ENCODE assay signal across 8 mouse cellular contexts in the genomic region with DNA sequence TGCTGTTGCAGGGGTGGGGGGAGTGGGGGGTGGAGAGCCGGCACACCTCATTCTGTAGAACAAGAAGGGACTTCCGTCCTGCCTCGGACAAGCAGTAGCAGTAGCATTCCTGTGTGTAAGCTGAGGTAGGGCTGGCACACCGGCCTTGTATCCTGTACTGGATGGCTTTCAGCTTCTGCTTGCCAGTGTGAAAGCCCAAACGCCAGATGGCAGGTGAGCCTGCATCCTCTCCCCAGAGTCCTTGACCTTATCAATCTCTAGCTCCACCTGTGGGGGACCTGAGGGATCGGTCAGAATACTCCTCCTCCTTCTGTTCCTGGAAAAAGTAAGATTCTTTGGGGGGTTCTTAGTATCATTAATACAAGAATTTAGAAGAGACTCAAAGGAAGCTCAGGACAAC. TPM values are rescaled to one million over a fixed set of nuclear protein-coding genes. Genes with fewer than 3 reads are reported as not detected.
DNase-seq lines count a peak whose midpoint lies in the region; ATAC-seq and TF ChIP-seq lines count a peak whose summit lies in the region.

No protein-coding gene starts in this region.

- no peak for ATAC-seq in hindbrain, embryonic 15.5 days (ENCODE audit: low FRiP score, low read depth)
- ATAC-seq in liver, embryonic 16.5 days (ENCODE audit: low read depth) = no peak

- no peak for TF ChIP-seq POLR2A in lung, adult 2 months (IDR thresholded peaks at IDR 0.05; ENCODE audit: borderline replicate concordance, extremely low read depth, low read depth, low read length)

- peak overlapping the region; percentile 87 for H3K4me2 ChIP-seq in hindbrain, embryonic 15.5 days
- H3K4me2 ChIP-seq in liver, embryonic 16.5 days (ENCODE audit: low read depth, low read length) = peak overlapping the region; percentile 99

- 47% methylated on average over 6 of the region's 6 CpGs for WGBS in lung, adult 2 months
- 73% methylated on average over 6 of the region's 6 CpGs for WGBS in hindbrain, embryonic 15.5 days
- 68% methylated on average over 6 of the region's 6 CpGs for WGBS in liver, embryonic 16.5 days (ENCODE audit: insufficient replicate concordance)

- no peaks in the 10 kb centered on the region for H3K27me3 ChIP-seq in hindbrain, embryonic 15.5 days
- H3K27me3 ChIP-seq in liver, embryonic 16.5 days (ENCODE audit: control insufficient read depth, insufficient read depth, low read depth, low read length) = no peaks in the 10 kb centered on the region

- H3K4me3 ChIP-seq in lung, adult 2 months (replicated peaks; ENCODE audit: extremely low read depth, low read depth, low read length) = no peak overlapping the region
- H3K4me3 ChIP-seq in hindbrain, embryonic 15.5 days = peak overlapping the region; percentile 85
- H3K4me3 ChIP-seq in liver, embryonic 16.5 days (ENCODE audit: low read depth, low read length) = peak overlapping the region; percentile 89; the same call in 1 of the 2 replicates

- peaks cover 9% of the 10 kb centered on the region for H3K4me1 ChIP-seq in lung, adult 2 months (ENCODE audit: control insufficient read depth, insufficient read depth, low read length)
- peaks cover 26% of the 10 kb centered on the region for H3K4me1 ChIP-seq in hindbrain, embryonic 15.5 days (replicated peaks)
- H3K4me1 ChIP-seq in liver, embryonic 16.5 days (ENCODE audit: control insufficient read depth, low read depth, low read length) = peaks cover 16% of the 10 kb centered on the region

- DNase-seq in lung, adult 2 months = no peak
- no peak for DNase-seq in lung, postnatal 14 days
- peak; percentile 87 for DNase-seq in cerebellum, adult 9-11 months
- DNase-seq in thymus, postnatal 10 days (ENCODE audit: low spot score in 2 of 2) = peak; percentile 13 to 20
- DNase-seq in layer of hippocampus, adult 18-20 months (ENCODE audit: low spot score in 2 of 2) = no peak
- DNase-seq in ovary, postnatal 36 days (ENCODE audit: low spot score) = no peak

- H3K27ac ChIP-seq in hindbrain, embryonic 15.5 days (replicated peaks) = no peak overlapping the region
- no peak overlapping the region for H3K27ac ChIP-seq in liver, embryonic 16.5 days (ENCODE audit: low read length)

- no peaks in the 10 kb centered on the region for H3K9me3 ChIP-seq in hindbrain, embryonic 15.5 days
- no peaks in the 10 kb centered on the region for H3K9me3 ChIP-seq in liver, embryonic 16.5 days (replicated peaks; ENCODE audit: control insufficient read depth, low read length)

- peak; percentile 42; the same call in 1 of the 2 replicates for TF ChIP-seq CTCF in lung, adult 2 months (IDR thresholded peaks at IDR 0.05; ENCODE audit: insufficient read depth, low read length)

- H3K9ac ChIP-seq in hindbrain, embryonic 15.5 days = no peak overlapping the region
- no peak overlapping the region for H3K9ac ChIP-seq in liver, embryonic 16.5 days (ENCODE audit: low read depth, low read length)

- peaks cover 6% of the 10 kb centered on the region; the same call in 1 of the 2 replicates for H3K36me3 ChIP-seq in hindbrain, embryonic 15.5 days
- no peaks in the 10 kb centered on the region for H3K36me3 ChIP-seq in liver, embryonic 16.5 days (ENCODE audit: control insufficient read depth, insufficient read depth)

RNA-seq across cellular contexts. Expression of a gene that starts 1.3 kb away (rescaled TPM):
- 25.6 and 36.4 TPM in 2 replicates for polyA plus RNA-seq in lung, adult 2 months (2012; rRNA removed)
- polyA plus RNA-seq in hindbrain, embryonic 15.5 days (2015; fragmentation: Nextera tagmentation; extraction: Ambion mirVana) = 41.1 and 41.7 TPM in 2 replicates
- 8.4 and 9.0 TPM in 2 replicates for polyA plus RNA-seq in liver, embryonic 16.5 days (2015; fragmentation: Nextera tagmentation; extraction: Ambion mirVana)
- total RNA-seq in layer of hippocampus, adult 18-20 months (2021) = 10 to 100 TPM; 30.2 to 32.2 TPM

RNA-seq across cellular contexts. Expression of a gene that starts 34.6 kb away (rescaled TPM):
- 0.50 and 3.1 TPM in 2 replicates for polyA plus RNA-seq in lung, adult 2 months (2012; rRNA removed)
- 1.6 and 2.0 TPM in 2 replicates for polyA plus RNA-seq in hindbrain, embryonic 15.5 days (2015; fragmentation: Nextera tagmentation; extraction: Ambion mirVana)
- 0.09 and 0.12 TPM in 2 replicates for polyA plus RNA-seq in liver, embryonic 16.5 days (2015; fragmentation: Nextera tagmentation; extraction: Ambion mirVana)
- total RNA-seq in layer of hippocampus, adult 18-20 months (2021) = 1 to 10 TPM; 2.3 to 2.9 TPM

RNA-seq across cellular contexts. Expression of a gene that starts 44.5 kb away (rescaled TPM):
- polyA plus RNA-seq in lung, adult 2 months (2012; rRNA removed) = 94.3 and 142 TPM in 2 replicates
- 148 and 158 TPM in 2 replicates for polyA plus RNA-seq in hindbrain, embryonic 15.5 days (2015; fragmentation: Nextera tagmentation; extraction: Ambion mirVana)
- polyA plus RNA-seq in liver, embryonic 16.5 days (2015; fragmentation: Nextera tagmentation; extraction: Ambion mirVana) = 6.7 and 7.3 TPM in 2 replicates
- total RNA-seq in layer of hippocampus, adult 18-20 months (2021) = 10 to 100 TPM; 90.1 to 97.5 TPM

RNA-seq across cellular contexts. Expression of a gene that starts 51.2 kb away (rescaled TPM):
- 2.3 and 2.7 TPM in 2 replicates for polyA plus RNA-seq in lung, adult 2 months (2012; rRNA removed)
- 9.3 and 9.8 TPM in 2 replicates for polyA plus RNA-seq in hindbrain, embryonic 15.5 days (2015; fragmentation: Nextera tagmentation; extraction: Ambion mirVana)
- 0.96 and 1.0 TPM in 2 replicates for polyA plus RNA-seq in liver, embryonic 16.5 days (2015; fragmentation: Nextera tagmentation; extraction: Ambion mirVana)
- 10 to 100 TPM; 79.2 to 82.5 TPM for total RNA-seq in layer of hippocampus, adult 18-20 months (2021)

Comparison
In these comparisons a context has a peak if more than half of its experiments do, and no peak if none do; other contexts are left out.
1. DNase-seq: peak in cerebellum, adult 9-11 months (single experiment) and thymus, postnatal 10 days (2 of 2); none in lung, adult 2 months (single experiment), lung, postnatal 14 days (single experiment), layer of hippocampus, adult 18-20 months (0 of 2) and ovary, postnatal 36 days (single experiment).
2. RNA of a gene that starts 44.5 kb away (polyA plus RNA-seq): 148 to 158 TPM in hindbrain, embryonic 15.5 days and 94.3 to 142 TPM in lung, adult 2 months; 6.7 to 7.3 TPM in liver, embryonic 16.5 days; every median in the first group is over 10 times any median in the second.